Mouse (Mus musculus): Measurements from ENCODE around the gene Cnot6.

The Cnot6 gene

GRCm38 (mm10) chr11:49713336-49714334, 1.1 kb upstream of the Cnot6 start:
- DNase-seq = peak; percentile 35

DNA sequence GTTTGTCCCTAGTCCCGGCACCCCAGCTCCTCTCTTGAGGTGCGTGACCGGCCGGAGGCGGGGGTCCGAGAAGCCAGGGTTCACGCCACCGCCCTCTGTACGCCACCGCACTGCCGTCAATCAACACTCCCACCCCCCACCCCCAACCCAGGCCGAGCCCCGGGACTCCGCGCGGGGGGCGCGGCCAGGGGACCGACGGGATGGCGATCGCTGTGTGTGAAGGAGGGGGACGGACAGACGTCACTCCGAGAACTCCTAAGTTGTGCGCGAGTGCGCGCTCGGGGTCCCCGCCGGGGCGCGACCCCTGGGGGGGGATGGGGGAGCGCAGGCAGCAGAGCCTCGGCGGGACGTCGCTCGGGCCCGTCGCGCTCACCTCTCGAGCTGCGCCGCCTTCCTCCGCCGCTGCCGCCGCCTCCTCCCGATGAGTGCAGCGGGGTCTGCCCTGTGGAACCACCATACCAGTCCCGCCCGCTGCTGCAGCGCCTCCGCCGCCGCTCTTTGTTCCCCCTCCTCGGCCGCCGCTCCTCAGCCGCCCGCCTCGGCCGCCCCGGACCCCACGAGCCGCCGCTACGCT, 455 bp downstream of the Cnot6 start:
- no peak for DNase-seq

DNA sequence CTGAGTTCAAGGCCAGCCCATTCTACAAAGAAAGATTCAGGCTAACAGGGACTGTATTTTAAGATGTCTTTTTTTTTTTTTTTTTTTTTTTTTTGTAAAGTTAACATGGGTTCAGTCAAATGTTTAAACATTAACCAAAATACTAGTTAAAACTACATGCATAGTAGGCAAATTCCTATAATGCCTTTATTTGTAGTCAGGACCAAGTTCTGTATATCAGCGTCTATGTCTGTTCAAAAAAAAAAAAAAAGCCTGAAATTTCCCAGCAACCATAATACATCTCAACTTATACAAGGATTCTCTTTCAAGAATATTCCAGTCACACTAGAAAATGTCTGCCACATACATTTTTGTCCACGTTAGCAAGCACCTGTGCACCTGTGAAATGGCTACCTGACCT, 1.9 kb downstream of the Cnot6 start:
- DNase-seq = no peak

GRCm38 (mm10) chr11:49707834-49708233, 4.7 kb downstream of the Cnot6 start:
- DNase-seq = no peak

GRCm38 (mm10) chr11:49704804-49705203, 7.7 kb downstream of the Cnot6 start:
- DNase-seq = no peak

GRCm38 (mm10) chr11:49702014-49702413, 10.5 kb downstream of the Cnot6 start:
- no peak for DNase-seq

DNA sequence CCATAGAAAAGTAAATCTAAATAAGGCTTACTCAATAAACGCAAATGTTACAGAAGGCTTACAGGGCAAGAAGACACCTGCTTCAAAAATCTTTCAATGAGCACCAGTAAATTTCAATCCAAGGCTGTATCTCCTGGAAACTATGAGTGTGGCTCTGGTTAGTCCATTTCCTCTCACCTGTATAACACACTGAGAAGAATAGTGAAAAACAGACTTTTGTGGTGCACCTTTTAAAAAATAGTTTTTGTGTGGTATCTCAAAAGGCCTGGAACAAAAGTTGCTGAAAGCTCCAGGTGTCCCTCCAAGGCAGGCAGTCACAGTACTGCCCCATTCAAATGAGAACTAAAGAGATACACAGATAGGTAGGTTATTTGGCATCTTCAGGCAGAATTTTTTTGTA, 13.4 kb downstream of the Cnot6 start:
- DNase-seq = no peak

DNA sequence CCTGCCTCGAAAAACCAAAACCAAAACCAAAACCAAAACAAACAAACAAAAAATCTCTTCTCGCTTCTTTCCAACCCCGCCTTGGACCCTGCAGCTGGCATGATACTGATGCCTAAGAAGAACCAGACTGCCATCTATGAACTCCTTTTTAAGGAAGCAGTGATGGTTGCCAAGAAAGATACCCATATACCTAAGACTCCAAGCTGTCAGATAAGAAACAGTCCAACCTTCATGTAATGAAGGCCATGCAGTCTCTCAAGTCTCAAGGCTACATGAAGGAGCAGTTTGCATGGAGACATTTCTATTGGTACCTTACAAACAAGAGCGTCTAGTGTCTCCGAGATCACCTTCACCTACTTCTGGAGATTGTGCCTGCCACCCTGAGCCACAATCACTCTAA, 14.7 kb downstream of the Cnot6 start:
- no peak for DNase-seq

DNA sequence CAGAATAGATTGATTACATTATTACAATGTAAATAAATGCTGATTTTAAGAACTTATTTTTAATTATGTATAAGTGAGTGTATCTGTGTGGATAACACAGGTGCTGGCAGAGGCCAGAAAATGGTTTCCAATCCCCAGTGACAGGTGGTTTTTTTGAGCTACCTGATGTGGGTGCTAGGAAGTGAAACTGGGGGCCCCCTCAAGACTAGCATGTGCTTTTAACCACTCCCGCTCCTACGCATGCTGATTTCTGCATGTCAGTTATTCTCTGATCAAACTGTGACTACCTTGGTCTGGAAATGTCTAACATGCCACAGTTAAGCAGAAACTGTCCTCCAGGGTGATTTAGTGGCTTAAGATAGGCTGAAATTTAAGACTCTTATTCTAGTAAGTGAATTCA, 16.1 kb downstream of the Cnot6 start:
- DNase-seq = no peak

DNA sequence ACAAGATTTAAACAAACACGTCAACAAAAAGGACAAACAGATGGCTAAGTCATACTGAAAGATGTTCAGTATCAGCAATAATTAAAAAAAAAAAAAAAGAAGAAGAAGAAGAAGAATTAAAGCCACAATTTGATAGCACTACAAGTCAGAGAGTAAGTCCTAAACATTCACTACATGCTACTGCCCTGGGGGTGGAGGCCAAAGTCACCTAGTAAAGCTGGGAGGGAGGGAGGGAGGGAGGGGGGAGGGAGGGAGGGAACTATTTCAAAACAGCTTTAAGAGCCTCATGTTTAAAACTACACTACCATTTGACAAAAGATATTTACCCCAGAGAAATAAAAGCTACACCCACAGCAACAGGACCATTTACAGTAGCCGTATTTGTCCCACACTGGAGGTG, 16.8 kb downstream of the Cnot6 start:
- no peak for DNase-seq

DNA sequence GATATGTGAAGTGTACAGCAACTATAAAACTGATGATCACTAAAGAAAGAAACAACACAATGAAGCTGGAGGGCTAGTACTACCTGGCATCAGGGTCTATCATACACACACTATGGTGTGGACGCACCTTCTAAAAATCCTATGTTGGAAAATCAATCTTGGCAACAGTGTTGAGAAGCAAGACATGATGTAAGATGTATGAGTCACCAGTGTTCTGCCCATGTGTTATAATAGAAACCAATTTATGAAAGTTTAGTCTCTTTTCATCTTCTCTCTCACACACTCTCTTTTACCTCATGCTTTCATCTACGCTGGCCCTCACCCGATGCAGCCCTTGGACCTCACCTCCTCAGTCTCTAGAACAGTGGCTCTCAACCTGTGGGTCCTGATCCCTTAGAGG, 17.5 kb downstream of the Cnot6 start:
- DNase-seq = no peak

- DNase-seq = no peak
Measured at GRCm38 (mm10) chr11:49684237-49684973, 28.1 kb downstream of the Cnot6 start.

GRCm38 (mm10) chr11:49673433-49673832, 39.1 kb downstream of the Cnot6 start:
- no peak for DNase-seq

GRCm38 (mm10) chr11:49665462-49665861, 47.1 kb downstream of the Cnot6 start:
- DNase-seq = no peak

DNA sequence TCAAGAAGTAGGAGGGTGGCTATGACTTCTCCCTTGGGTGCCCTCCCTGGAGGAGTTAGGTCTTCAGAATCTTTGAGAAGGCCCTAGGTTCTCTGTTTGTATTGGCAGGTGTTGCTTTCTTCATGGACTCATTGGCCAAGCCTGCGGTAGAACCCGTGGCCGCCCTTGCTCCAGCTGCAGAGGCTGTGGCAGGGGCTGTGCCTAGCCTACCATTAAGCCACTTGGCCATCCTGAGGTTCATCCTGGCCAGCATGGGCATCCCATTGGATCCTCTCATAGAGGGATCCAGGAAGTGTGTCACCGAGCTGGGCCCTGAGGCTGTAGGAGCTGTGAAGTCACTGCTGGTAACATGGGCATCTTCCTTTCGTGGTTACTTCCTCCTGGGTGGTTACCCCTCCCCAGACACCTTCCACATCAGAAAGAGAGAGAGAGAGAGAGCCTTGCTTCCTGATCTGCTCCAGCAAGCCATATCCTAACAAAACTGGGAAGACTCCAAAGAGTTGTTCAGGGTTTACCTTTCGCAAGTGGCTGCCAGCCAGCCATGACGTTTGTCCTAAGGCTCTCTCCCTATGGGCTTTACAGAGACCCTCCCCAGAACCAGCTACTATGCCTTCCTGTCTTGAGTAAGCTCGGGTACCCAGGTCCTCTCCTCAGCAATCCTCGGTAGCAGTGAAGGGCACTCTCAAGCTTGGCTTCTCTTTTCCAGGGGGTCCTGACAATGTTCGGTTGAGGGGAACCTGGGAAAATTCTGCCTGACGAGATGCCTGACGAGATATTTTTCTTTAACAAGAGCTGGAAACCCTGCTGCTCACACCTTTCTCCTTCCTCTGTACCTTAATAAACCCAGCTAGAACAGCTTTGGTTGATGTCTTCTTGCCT, 48.0 kb downstream of the Cnot6 start:
- no peak for DNase-seq

DNA sequence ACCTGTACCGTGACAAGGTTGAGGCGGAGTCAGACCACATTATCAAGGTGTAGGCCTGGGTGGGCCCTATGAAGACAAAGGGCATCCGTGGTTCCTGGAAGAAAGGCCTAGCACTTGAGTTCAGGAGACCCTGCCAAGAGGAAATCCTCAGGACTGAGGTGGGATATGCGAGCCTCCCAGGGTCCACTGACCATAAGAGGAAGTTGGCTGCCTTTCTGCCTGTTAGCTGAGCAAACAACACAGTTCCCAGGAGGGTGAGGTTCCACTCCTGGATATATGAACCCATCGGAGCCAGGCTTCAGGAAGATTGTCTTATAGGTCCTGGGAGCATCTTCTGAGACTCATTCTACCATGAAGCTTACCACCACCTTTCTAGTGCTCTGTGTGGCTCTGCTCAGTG, 49.2 kb downstream of the Cnot6 start, which contains the start of gene Scgb3a1:
Gene Scgb3a1 (plus strand): TSS at position 301 of the 400 bp plus-strand sequence.
- DNase-seq = no peak

GRCm38 (mm10) chr11:49662292-49662780, 50.2 kb downstream of the Cnot6 start:
- DNase-seq = no peak

DNA sequence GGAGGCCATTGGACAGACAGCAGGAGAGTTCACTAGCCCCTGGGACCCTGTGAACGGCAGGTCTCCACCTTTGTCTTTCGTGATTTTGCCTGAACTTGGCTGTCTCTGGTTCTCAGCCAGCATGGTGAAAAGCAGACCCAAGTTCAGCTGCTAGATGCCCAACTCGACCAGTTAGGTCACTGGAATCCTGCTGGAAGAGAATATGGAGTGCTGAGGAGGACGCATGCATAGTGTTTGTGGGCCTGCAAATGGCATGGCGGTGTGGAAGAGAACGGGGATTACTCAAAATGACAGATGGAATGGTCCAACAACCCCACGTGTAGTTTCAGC, 53.1 kb downstream of the Cnot6 start:
- DNase-seq = no peak

DNA sequence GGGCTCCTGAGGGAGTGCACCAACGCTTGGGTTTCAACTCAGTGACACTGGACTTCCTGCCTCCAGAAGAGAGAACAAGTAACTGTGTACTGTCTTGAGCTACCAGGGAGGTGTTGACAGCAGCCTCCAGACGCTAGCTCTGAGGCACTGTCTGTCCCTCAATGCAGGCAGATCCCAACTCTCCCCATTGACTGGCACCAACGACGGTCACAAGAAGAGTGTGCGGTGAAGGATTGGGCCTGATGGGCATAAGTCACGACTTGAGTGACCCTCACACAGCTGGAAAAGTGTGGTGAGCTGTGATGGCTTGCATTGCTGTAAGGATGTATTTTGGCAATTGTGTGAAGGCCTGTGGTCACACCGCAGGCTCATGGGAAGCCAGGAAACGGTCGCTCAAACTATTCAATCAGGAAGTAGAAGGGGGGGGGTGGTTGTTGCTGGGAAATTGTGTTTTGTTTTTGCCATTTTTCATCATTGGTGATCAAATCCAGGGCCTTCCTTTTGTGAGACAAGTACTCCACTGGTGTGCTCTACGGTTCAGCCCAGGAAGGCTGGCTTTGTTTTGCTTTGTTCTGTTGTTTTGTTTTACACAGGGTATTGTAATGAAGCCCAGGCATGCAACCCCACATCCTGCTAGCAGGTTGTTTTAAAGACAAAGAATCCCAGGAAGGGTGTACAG, 53.6 kb downstream of the Cnot6 start:
- no peak for DNase-seq

DNA sequence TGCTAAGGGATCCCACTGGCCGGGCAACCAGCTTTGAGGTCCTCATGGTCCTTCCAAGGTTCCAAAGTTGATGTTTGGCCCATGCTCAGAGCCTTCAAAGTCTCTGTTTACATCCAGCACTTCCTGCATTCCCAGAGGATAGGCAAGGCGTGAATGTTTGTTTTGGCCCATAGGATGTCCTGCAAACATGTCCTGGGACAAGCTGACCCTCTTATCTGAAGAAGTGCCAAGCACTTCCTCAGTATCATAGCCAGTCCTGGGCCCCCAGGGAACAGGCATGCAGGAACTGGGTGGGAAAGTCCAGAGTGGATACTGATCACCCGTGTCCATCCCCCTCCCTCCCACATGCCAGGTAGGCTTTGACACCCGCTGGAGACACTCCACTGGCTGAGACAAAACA, 54.5 kb downstream of the Cnot6 start:
- DNase-seq = no peak

DNA sequence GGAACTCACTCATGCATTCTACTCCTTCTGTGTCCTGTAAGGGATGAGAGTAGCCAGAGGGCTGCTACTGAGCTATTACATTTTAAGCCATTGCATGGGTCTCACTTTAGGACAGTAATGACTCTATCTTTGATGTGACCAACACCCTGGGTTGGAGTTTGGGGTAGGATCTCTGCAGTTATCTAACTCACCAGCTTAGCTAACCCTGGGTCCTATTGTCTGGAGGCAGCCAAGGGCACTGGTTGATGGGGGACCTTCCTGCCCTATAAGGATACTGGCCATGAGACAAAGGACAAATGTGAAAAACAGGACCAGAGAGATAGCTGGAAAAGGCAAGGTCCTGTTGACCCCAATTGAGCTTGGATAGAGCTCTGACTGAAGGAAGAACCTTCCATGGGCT, 57.0 kb downstream of the Cnot6 start:
- DNase-seq = no peak

GRCm38 (mm10) chr11:49654651-49655050, 57.9 kb downstream of the Cnot6 start:
- DNase-seq = no peak

Data from cerebellum, adult 8-10 months (tissue).